In genomic region chr2:71328391-71329160, GRCm38 (mm10) we compare ENCODE assay signal across 21 mouse cellular contexts.
"Had no signal": no experiment of that assay in that cellular context is flagged by ENCODE, and none has a peak within 500 bp of the region (broad histone marks: within the 10 kb centered on the region; RNA-seq: fewer than 3 reads in every experiment).

No protein-coding gene starts in this region.

- H3K27me3 ChIP-seq: limb, embryonic 12.5 days; limb, embryonic 15.5 days; liver, embryonic 12.5 days; liver, embryonic 15.5 days; lung, embryonic 15.5 days; midbrain, embryonic 12.5 days; midbrain, embryonic 15.5 days; neural tube, embryonic 12.5 days; neural tube, embryonic 15.5 days; stomach, embryonic 15.5 days had no signal

- H3K36me3 ChIP-seq: lung, embryonic 15.5 days had no signal

- H3K9me3 ChIP-seq: limb, embryonic 12.5 days; limb, embryonic 15.5 days; liver, embryonic 12.5 days; liver, embryonic 15.5 days; lung, embryonic 15.5 days; midbrain, embryonic 12.5 days; midbrain, embryonic 15.5 days; neural tube, embryonic 12.5 days; neural tube, embryonic 15.5 days; stomach, embryonic 15.5 days had no signal

- H3K4me3 ChIP-seq: limb, embryonic 12.5 days; limb, embryonic 15.5 days; liver, embryonic 12.5 days; liver, embryonic 15.5 days; lung, embryonic 15.5 days; midbrain, embryonic 12.5 days; midbrain, embryonic 15.5 days; neural tube, embryonic 12.5 days; neural tube, embryonic 15.5 days; stomach, embryonic 15.5 days had no signal

- H3K27ac ChIP-seq: kidney, postnatal 0 days; limb, embryonic 12.5 days; limb, embryonic 15.5 days; liver, embryonic 12.5 days; liver, embryonic 15.5 days; lung, embryonic 15.5 days; midbrain, embryonic 12.5 days; midbrain, embryonic 15.5 days; neural tube, embryonic 12.5 days; neural tube, embryonic 15.5 days; stomach, embryonic 15.5 days had no signal

- DNase-seq: kidney, adult 18-20 months; kidney, adult 9 months; kidney, postnatal 25 days; left cerebral cortex, postnatal 4 days; lung, adult 18-20 months; retina, postnatal 1 day; right cerebral cortex, postnatal 25 days; spleen, adult 18-20 months; thymus, adult 18-20 months; thymus, postnatal 36 days had no signal

- H3K4me1 ChIP-seq: limb, embryonic 12.5 days; limb, embryonic 15.5 days; liver, embryonic 12.5 days; liver, embryonic 15.5 days; midbrain, embryonic 12.5 days; midbrain, embryonic 15.5 days; neural tube, embryonic 12.5 days; neural tube, embryonic 15.5 days; stomach, embryonic 15.5 days had no signal

- H3K4me2 ChIP-seq: limb, embryonic 12.5 days; limb, embryonic 15.5 days; liver, embryonic 12.5 days; liver, embryonic 15.5 days; lung, embryonic 15.5 days; midbrain, embryonic 12.5 days; midbrain, embryonic 15.5 days; neural tube, embryonic 12.5 days; neural tube, embryonic 15.5 days; stomach, embryonic 15.5 days had no signal

- H3K9ac ChIP-seq: limb, embryonic 12.5 days; limb, embryonic 15.5 days; liver, embryonic 12.5 days; liver, embryonic 15.5 days; lung, embryonic 15.5 days; midbrain, embryonic 12.5 days; midbrain, embryonic 15.5 days; neural tube, embryonic 12.5 days; neural tube, embryonic 15.5 days; stomach, embryonic 15.5 days had no signal

- ATAC-seq: liver, embryonic 12.5 days; midbrain, embryonic 15.5 days had no signal
